Mouse (Mus musculus) forelimb bud, embryonic 11.5 days (tissue): Measurements from ENCODE around the gene Gm45213.
"Not testable (repeated sequence)": the region's sequence is repeated elsewhere in the genome, so short reads cannot be mapped to it uniquely, and the experiment has no call there.

Source experiments
- DNase-seq: peaks from one replicate; pipeline ENCODE4 v3.0.0-alpha.2; 2012; ENCODE audit warnings: low read depth, low spot score

The Gm45213 gene

GRCm38 (mm10) chr7:66048446-66049230 is 5.2 kb downstream of the Gm45213 start:
- DNase-seq, result no peak

GRCm38 (mm10) chr7:66053946-66054483 is 10.6 kb downstream of the Gm45213 start:
- DNase-seq, result no peak

- DNase-seq, result not testable (repeated sequence)
Observed at GRCm38 (mm10) chr7:66055356-66055755, 12.0 kb downstream of the Gm45213 start.

- no peak for DNase-seq
Observed at GRCm38 (mm10) chr7:66058703-66059102, 15.3 kb downstream of the Gm45213 start, which contains the start of gene Snrpa1. Snrpa1 (plus strand) TSS chr7:66059003.

- peak; percentile 85 for DNase-seq
Observed at GRCm38 (mm10) chr7:66060066-66060956, 16.9 kb downstream of the Gm45213 start.

GRCm38 (mm10) chr7:66061057-66061456 is 17.7 kb downstream of the Gm45213 start:
- DNase-seq, result no peak

GRCm38 (mm10) chr7:66076411-66076810 is 33.0 kb downstream of the Gm45213 start:
- peak; percentile 32 for DNase-seq

GRCm38 (mm10) chr7:66079364-66080230 is 36.2 kb downstream of the Gm45213 start, which contains the start of gene Selenos:
Selenos (plus strand) TSS chr7:66079649.
- DNase-seq, result peak; percentile 98

- DNase-seq, result no peak
Observed at GRCm38 (mm10) chr7:66080231-66080613, 36.8 kb downstream of the Gm45213 start.

- DNase-seq, result no peak
Observed at GRCm38 (mm10) chr7:66083757-66084156, 40.4 kb downstream of the Gm45213 start.

GRCm38 (mm10) chr7:66084546-66084945 is 41.1 kb downstream of the Gm45213 start:
- DNase-seq, result no peak

GRCm38 (mm10) chr7:66087652-66088051 is 44.2 kb downstream of the Gm45213 start:
- no peak for DNase-seq

- no peak for DNase-seq
Observed at GRCm38 (mm10) chr7:66088077-66088476, 44.7 kb downstream of the Gm45213 start.

GRCm38 (mm10) chr7:66090676-66091190 is 47.3 kb downstream of the Gm45213 start:
- DNase-seq, result no peak

GRCm38 (mm10) chr7:66091553-66091952 is 48.2 kb downstream of the Gm45213 start:
- DNase-seq, result no peak

GRCm38 (mm10) chr7:66092656-66093055 is 49.3 kb downstream of the Gm45213 start:
- DNase-seq, result no peak

GRCm38 (mm10) chr7:66094141-66094540 is 50.7 kb downstream of the Gm45213 start:
- DNase-seq, result no peak

GRCm38 (mm10) chr7:66098803-66099202 is 55.4 kb downstream of the Gm45213 start:
- DNase-seq, result no peak

GRCm38 (mm10) chr7:66101866-66102265 is 58.5 kb downstream of the Gm45213 start:
- peak; percentile 59 for DNase-seq

- DNase-seq, result no peak
Observed at GRCm38 (mm10) chr7:66104531-66104930, 61.1 kb downstream of the Gm45213 start.

GRCm38 (mm10) chr7:66105771-66106170 is 62.4 kb downstream of the Gm45213 start:
- DNase-seq, result no peak
